Mouse (Mus musculus) stomach, postnatal 0 days (tissue): ENCODE results near the gene Cdh7.

ENCODE experiments used
- CTCF ChIP-seq: IDR thresholded peaks from 2 replicates; pipeline ENCODE4 v1.5.1; 2016; ENCODE audit warnings: antibody characterized with exemption, low read depth, mild to moderate bottlenecking, moderate library complexity
- EP300 ChIP-seq: optimal IDR thresholded peaks from 2 replicates; pipeline ENCODE3; 2016; ENCODE audit warnings: antibody characterized with exemption

- TF ChIP-seq CTCF: peak; percentile 35; the same call in 1 of the 2 replicates
- no peak for TF ChIP-seq EP300
These were observed 3.2 kb downstream of the Cdh7 start for GRCm38 (mm10) chr1:109985468-109985867.
